Mouse (Mus musculus) midbrain, embryonic 15.5 days (tissue): ENCODE data around the gene Gm14401. TPM values are rescaled to one million over a fixed set of nuclear protein-coding genes. Genes with fewer than 3 reads are reported as not detected.
"Not testable (repeated sequence)": the region's sequence is repeated elsewhere in the genome, so short reads cannot be mapped to it uniquely, and the experiment has no call there.

Experiments
- ATAC-seq: fragments of 200-750 bp; cut with Nextera tagmentation; replicated peaks from 2 replicates; pipeline ENCODE4 v1.8.0; 2017; ENCODE audit warnings: moderate TSS enrichment
- H3K27ac ChIP-seq: fragments of 300-500 bp; sonication (generic); 2 replicates; pipeline ENCODE4 v1.5.1; 2015; ENCODE audit warnings: mild to moderate bottlenecking, inconsistent platforms
- H3K27me3 ChIP-seq: fragments of 300-500 bp; sonication (generic); replicated peaks from 2 replicates; pipeline ENCODE4 v1.6.1; 2015; ENCODE audit warnings: inconsistent platforms
- H3K36me3 ChIP-seq: fragments of 300-500 bp; sonication (generic); replicated peaks from 2 replicates; pipeline ENCODE4 v1.6.1; 2015; ENCODE audit warnings: inconsistent platforms
- H3K4me1 ChIP-seq: fragments of 300-500 bp; sonication (generic); 2 replicates; pipeline ENCODE4 v1.6.1; 2015; ENCODE audit warnings: inconsistent platforms
- H3K4me2 ChIP-seq: fragments of 300-500 bp; sonication (generic); 2 replicates; pipeline ENCODE4 v1.6.1; 2015; ENCODE audit warnings: inconsistent platforms, mild to moderate bottlenecking, moderate library complexity
- H3K4me3 ChIP-seq: fragments of 300-500 bp; sonication (generic); 2 replicates; pipeline ENCODE4 v1.5.1; 2015; ENCODE audit warnings: mild to moderate bottlenecking, inconsistent platforms
- H3K9ac ChIP-seq: fragments of 300-500 bp; sonication (generic); 2 replicates; pipeline ENCODE4 v1.6.1; 2015; ENCODE audit warnings: mild to moderate bottlenecking, inconsistent platforms
- H3K9me3 ChIP-seq: fragments of 300-500 bp; sonication (generic); 2 replicates; pipeline ENCODE4 v1.6.1; 2016; ENCODE audit warnings: inconsistent platforms
- WGBS: fragments of 180-500 bp; shearing (Covaris S2); methylation state at CpG from one replicate; pipeline ENCODE4 v1.1.7; 2015; ENCODE audit warnings: mixed read lengths; 5-methylcytosine and 5-hydroxymethylcytosine counted together
- polyA plus RNA-seq: library from polyadenylated mRNA; unstranded; fragments of >200 nt; fragmentation: Nextera tagmentation; extraction: Ambion mirVana; gene quantifications from 2 replicates; pipeline ENCODE4 v1.2.1, GENCODE M21; 2015

Gm14401 gene
- polyA plus RNA-seq = 0.43 TPM in 1 of 2 replicates, not detected in the other

GRCm38 (mm10) chr2:177073432-177074423 is at the start of gene Gm14401:
TSS of gene Gm14401 (plus strand) at chr2:177074320.
- H3K27ac ChIP-seq, H3K4me3 ChIP-seq, H3K9me3 ChIP-seq, H3K27me3 ChIP-seq, H3K4me1 ChIP-seq, H3K36me3 ChIP-seq, H3K4me2 ChIP-seq, H3K9ac ChIP-seq, ATAC-seq: not testable (repeated sequence)
- 71% methylated on average over 7 of the region's 7 CpGs for WGBS

- H3K4me3 ChIP-seq, H3K9me3 ChIP-seq, ATAC-seq, H3K27ac ChIP-seq, H3K36me3 ChIP-seq, H3K4me1 ChIP-seq, H3K9ac ChIP-seq, H3K27me3 ChIP-seq, H3K4me2 ChIP-seq: not testable (repeated sequence)
- 86% methylated on average over 1 of the region's 1 CpGs for WGBS
Measured at GRCm38 (mm10) chr2:177072807-177073206, 1.3 kb upstream of the Gm14401 start.

- H3K27ac ChIP-seq, H3K4me2 ChIP-seq, H3K36me3 ChIP-seq, H3K4me3 ChIP-seq, H3K9ac ChIP-seq, ATAC-seq, H3K9me3 ChIP-seq, H3K4me1 ChIP-seq, H3K27me3 ChIP-seq: not testable (repeated sequence)
Measured at GRCm38 (mm10) chr2:177075015-177075414, 895 bp downstream of the Gm14401 start.

- H3K27ac ChIP-seq, H3K36me3 ChIP-seq, H3K9me3 ChIP-seq, ATAC-seq, H3K9ac ChIP-seq, H3K4me3 ChIP-seq, H3K4me2 ChIP-seq, H3K27me3 ChIP-seq, H3K4me1 ChIP-seq: not testable (repeated sequence)
- WGBS = 81% methylated on average over 1 of the region's 1 CpGs
Measured at GRCm38 (mm10) chr2:177079866-177080265, 5.7 kb downstream of the Gm14401 start.

- H3K4me1 ChIP-seq, H3K9ac ChIP-seq, H3K9me3 ChIP-seq, H3K27ac ChIP-seq, ATAC-seq, H3K4me3 ChIP-seq, H3K4me2 ChIP-seq, H3K36me3 ChIP-seq, H3K27me3 ChIP-seq: not testable (repeated sequence)
- WGBS = 84% methylated on average over 5 of the region's 5 CpGs
Measured at GRCm38 (mm10) chr2:177109086-177109485, 35.0 kb downstream of the Gm14401 start.

GRCm38 (mm10) chr2:177129097-177129496 is 55.0 kb downstream of the Gm14401 start:
- H3K27ac ChIP-seq, H3K4me2 ChIP-seq, H3K9ac ChIP-seq, H3K36me3 ChIP-seq, H3K27me3 ChIP-seq, H3K4me3 ChIP-seq, ATAC-seq, H3K4me1 ChIP-seq, H3K9me3 ChIP-seq: not testable (repeated sequence)
- WGBS = 30% methylated on average over 1 of the region's 1 CpGs

Other genes with a start within 250 kb of the Gm14401 start
- not detected in 2 replicates for gene Gm14408, start 243.2 kb upstream of the Gm14401 start, polyA plus RNA-seq
- gene Gm14296, start 146.5 kb upstream of the Gm14401 start, polyA plus RNA-seq = 7.7 and 17.2 TPM in 2 replicates
- gene Gm14419, start 73.4 kb upstream of the Gm14401 start, polyA plus RNA-seq = 5.8 and 6.3 TPM in 2 replicates
- gene Gm14410, start 132.1 kb downstream of the Gm14401 start, polyA plus RNA-seq = 30.2 and 36.4 TPM in 2 replicates
- not detected in 2 replicates for gene Gm14409, start 192.7 kb downstream of the Gm14401 start, polyA plus RNA-seq
- gene Gm14412, start 250.0 kb downstream of the Gm14401 start, polyA plus RNA-seq = 0.14 and 0.56 TPM in 2 replicates